Mouse (Mus musculus): Measurements from ENCODE around the gene Gm6902.
"Not testable (repeated sequence)": the region's sequence is repeated elsewhere in the genome, so short reads cannot be mapped to it uniquely, and the experiment has no call there.

The Gm6902 gene

DNA sequence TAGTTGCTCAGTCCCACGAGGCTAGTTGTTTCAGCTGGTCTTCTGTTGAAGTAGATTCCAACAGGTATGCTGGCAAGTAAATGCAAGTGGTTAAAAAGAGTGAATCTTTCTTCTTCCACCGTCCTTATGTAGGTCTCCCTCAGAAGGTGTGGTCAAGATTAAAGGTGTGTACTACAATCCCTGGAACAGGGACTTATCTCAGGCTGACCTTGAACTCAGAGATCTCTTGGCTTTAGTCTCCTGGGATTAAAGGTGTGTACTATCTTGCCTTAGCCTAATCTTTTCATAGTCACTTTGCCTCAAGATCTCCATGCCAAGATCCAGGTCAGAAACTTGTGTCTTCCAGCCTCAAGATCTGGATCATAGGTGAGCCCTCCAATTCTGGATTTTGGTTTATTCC lies at the start of gene Gm6902:
Gm6902 (minus strand) TSS at position 101 of the 400 bp plus-strand sequence.
- DNase-seq (ENCODE audit: low spot score): not testable (repeated sequence)

DNA sequence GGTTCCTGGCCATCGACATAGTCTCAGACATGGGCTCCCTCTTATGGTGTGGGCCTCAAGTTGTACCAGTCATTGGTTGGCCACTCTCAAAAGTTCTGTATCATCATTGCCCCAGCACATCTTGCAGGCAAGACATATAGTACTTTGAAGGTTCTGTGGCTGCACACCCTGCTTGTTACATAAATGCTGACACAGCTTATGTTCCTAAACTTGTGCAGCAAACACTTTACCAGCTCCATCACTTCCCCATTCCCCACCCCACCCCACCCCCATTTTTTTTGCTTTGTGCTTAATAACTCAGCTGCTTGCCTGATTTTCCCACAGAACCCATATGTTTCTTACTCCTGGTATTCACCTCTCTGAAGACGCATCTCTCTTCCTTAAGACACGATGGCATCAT lies 22.2 kb upstream of the Gm6902 start, which contains the start of gene Nlrp4e:
Nlrp4e (plus strand) TSS at position 301 of the 400 bp plus-strand sequence.
- DNase-seq (ENCODE audit: low spot score): not testable (repeated sequence)

DNA sequence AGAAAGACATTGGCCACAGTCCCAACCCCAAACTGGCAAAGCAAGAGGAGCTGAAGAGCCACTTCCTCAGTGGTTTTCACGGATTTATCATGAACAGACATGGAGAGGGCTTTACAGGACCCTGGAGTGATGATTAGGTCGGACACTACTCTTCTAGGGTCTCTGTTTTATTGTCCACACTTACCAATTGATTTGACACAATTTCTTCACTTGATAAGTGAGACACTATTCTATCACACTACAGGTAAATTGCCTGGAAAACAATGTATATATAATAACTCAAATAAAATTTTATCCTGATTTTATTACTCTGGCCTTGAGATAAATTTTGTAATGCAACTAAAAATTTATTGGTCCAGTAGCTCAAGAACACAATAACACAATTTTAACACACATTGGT lies 27.1 kb downstream of the Gm6902 start, which contains the start of gene Vmn1r166:
Vmn1r166 (minus strand) TSS at position 101 of the 400 bp plus-strand sequence.
- not testable (repeated sequence) for DNase-seq (ENCODE audit: low spot score)
